Mouse (Mus musculus): ENCODE measurements around the gene Man2a2. TPM values are rescaled to one million over a fixed set of nuclear protein-coding genes. Genes with fewer than 3 reads are reported as not detected.
A peak's percentile ranks its signal among the peaks of the same experiment; 100 is the strongest.
"Not testable (repeated sequence)": the region's sequence is repeated elsewhere in the genome, so short reads cannot be mapped to it uniquely, and the experiment has no call there.

Man2a2 gene
- polyA plus RNA-seq, 1 experiment from 2014 or later = 23.1 TPM

DNA sequence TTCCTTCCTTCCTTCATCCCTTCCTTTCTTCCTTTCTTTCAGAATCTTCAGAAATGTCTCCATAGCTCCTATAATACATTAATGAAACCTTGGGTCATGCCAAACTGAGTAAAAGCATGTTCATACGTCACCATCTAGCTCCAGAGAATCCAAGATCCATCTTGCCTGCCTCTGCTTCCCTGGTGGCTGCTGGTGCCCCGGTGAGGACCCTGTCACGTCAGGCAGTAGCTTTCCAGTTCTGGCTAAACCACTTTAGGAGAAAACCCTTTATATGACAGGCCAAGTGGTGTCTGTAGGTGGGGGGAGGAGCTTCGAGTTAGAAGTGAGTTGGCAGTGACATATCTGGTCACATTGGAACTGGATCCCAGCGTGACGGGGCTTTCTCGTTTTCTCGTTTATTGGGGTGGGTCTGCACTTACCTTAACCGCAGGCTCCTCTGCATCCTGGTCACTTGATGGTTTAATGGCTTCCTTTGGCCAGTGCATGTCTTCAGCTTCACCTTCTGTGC lies 34.1 kb upstream of the Man2a2 start, which contains the start of gene Furin:
Gene Furin, minus strand, starts transcription at position 249 of the 508 bp plus-strand sequence.
- WGBS = 60% methylated on average over 9 of the region's 9 CpGs
- no peak for DNase-seq (ENCODE audit: low spot score)
- no peak within 1 kb of the TSS for H3K4me3 ChIP-seq
- H3K9me3 ChIP-seq (replicated peaks) = no peaks in the 10 kb centered on the region
- H3K27ac ChIP-seq = no peak within 1 kb of the TSS
- H3K4me1 ChIP-seq = peaks cover 23% of the 10 kb centered on the region
- H3K36me3 ChIP-seq = no peaks in the 10 kb centered on the region
- H3K27me3 ChIP-seq (ENCODE audit: low read depth, poor library complexity, severe bottlenecking) = peaks cover 26% of the 10 kb centered on the region

- DNase-seq (ENCODE audit: low spot score) = no peak
- H3K4me3 ChIP-seq = no peak overlapping the region
- WGBS = 64% methylated on average over 7 of the region's 7 CpGs
- H3K36me3 ChIP-seq = no peaks in the 10 kb centered on the region
- H3K4me1 ChIP-seq = peaks cover 30% of the 10 kb centered on the region
- H3K27ac ChIP-seq = no peak overlapping the region
- H3K9me3 ChIP-seq (replicated peaks) = no peaks in the 10 kb centered on the region
- peaks cover 26% of the 10 kb centered on the region for H3K27me3 ChIP-seq (ENCODE audit: low read depth, poor library complexity, severe bottlenecking)
Observed at GRCm38 (mm10) chr7:80404101-80404894, 33.1 kb upstream of the Man2a2 start.

DNA sequence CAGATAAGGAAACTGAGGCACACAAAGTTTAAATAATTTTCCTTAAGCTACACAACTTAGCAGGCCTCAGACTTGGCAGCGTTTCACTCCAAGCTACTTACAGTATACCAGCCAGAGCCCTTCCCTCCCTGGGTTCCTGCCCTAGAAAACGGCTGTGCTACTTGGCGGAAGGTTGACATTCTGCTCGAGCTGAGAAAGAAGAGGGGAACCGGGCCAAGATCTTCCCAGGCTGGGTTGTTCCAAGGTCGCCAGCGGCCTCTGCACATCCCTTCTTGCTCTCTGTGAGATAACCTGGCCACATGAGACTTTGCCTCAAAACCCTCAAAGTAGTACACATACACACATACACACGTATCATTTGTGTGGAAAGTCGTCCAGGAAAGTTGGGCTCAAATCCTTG lies 32.4 kb upstream of the Man2a2 start:
- peaks cover 3% of the 10 kb centered on the region for H3K36me3 ChIP-seq
- H3K9me3 ChIP-seq (replicated peaks) = no peaks in the 10 kb centered on the region
- no peak overlapping the region for H3K27ac ChIP-seq
- WGBS = 56% methylated on average over 9 of the region's 9 CpGs
- H3K27me3 ChIP-seq (ENCODE audit: low read depth, poor library complexity, severe bottlenecking) = peaks cover 26% of the 10 kb centered on the region
- DNase-seq (ENCODE audit: low spot score) = no peak
- H3K4me1 ChIP-seq = peaks cover 38% of the 10 kb centered on the region
- peak overlapping the region; percentile 96; the same call in 1 of the 2 replicates for H3K4me3 ChIP-seq

GRCm38 (mm10) chr7:80402651-80403321 lies 31.6 kb upstream of the Man2a2 start:
- peak; percentile 80 for DNase-seq (ENCODE audit: low spot score)
- peaks cover 26% of the 10 kb centered on the region for H3K27me3 ChIP-seq (ENCODE audit: low read depth, poor library complexity, severe bottlenecking)
- peaks cover 41% of the 10 kb centered on the region for H3K4me1 ChIP-seq
- peaks cover 11% of the 10 kb centered on the region for H3K36me3 ChIP-seq
- H3K27ac ChIP-seq = peak overlapping the region; percentile 96
- no peaks in the 10 kb centered on the region for H3K9me3 ChIP-seq (replicated peaks)
- WGBS = 16% methylated on average over 90 of the region's 92 CpGs
- peak overlapping the region; percentile 96 for H3K4me3 ChIP-seq

- Histone ChIP-seq H3K4me1 (peaks cover 39% of the 10 kb centered on the region), H3K27ac (peak overlapping the region; percentile 96), H3K27me3 (ENCODE audit: low read depth, poor library complexity, severe bottlenecking) (peaks cover 26% of the 10 kb centered on the region), H3K4me3 (peak overlapping the region; percentile 96), H3K9me3 (replicated peaks) (no peaks in the 10 kb centered on the region), H3K36me3 (peaks cover 18% of the 10 kb centered on the region)
- peak; percentile 71 for DNase-seq (ENCODE audit: low spot score)
- 4% methylated on average over 101 of the region's 102 CpGs for WGBS
Observed at GRCm38 (mm10) chr7:80401860-80402641, 30.9 kb upstream of the Man2a2 start.

GRCm38 (mm10) chr7:80401041-80401859 lies 30.1 kb upstream of the Man2a2 start:
- peaks cover 26% of the 10 kb centered on the region for H3K27me3 ChIP-seq (ENCODE audit: low read depth, poor library complexity, severe bottlenecking)
- H3K4me1 ChIP-seq = peaks cover 37% of the 10 kb centered on the region
- DNase-seq (ENCODE audit: low spot score) = no peak
- peak overlapping the region; percentile 96 for H3K27ac ChIP-seq
- 15% methylated on average over 5 of the region's 5 CpGs for WGBS
- no peaks in the 10 kb centered on the region for H3K9me3 ChIP-seq (replicated peaks)
- peaks cover 26% of the 10 kb centered on the region for H3K36me3 ChIP-seq
- peak overlapping the region; percentile 96 for H3K4me3 ChIP-seq

DNA sequence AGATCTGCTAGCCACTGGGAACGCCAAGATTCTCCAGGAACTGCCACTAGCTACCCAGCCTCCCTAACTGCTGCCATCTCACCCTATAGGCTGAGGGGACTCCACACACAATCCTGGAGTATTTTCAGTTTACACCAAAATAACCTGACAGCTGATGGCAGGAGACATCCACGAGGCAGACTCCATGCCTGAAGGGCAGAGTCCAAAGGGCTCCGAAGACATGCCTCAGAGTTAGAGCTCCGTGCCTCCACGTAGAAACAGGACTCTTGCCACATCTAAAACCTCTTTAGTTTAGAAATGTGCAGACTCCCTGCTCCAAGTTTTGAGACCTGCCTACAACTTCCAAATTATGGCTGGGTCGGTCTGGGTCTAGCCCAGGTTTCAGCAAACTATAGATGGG lies 29.4 kb upstream of the Man2a2 start:
- no peak for DNase-seq (ENCODE audit: low spot score)
- Histone ChIP-seq H3K27me3 (ENCODE audit: low read depth, poor library complexity, severe bottlenecking) (peaks cover 21% of the 10 kb centered on the region), H3K9me3 (replicated peaks) (no peaks in the 10 kb centered on the region), H3K4me1 (peaks cover 37% of the 10 kb centered on the region), H3K4me3 (peak overlapping the region; percentile 96), H3K27ac (peak overlapping the region; percentile 96), H3K36me3 (peaks cover 31% of the 10 kb centered on the region)
- 79% methylated on average over 6 of the region's 6 CpGs for WGBS

DNA sequence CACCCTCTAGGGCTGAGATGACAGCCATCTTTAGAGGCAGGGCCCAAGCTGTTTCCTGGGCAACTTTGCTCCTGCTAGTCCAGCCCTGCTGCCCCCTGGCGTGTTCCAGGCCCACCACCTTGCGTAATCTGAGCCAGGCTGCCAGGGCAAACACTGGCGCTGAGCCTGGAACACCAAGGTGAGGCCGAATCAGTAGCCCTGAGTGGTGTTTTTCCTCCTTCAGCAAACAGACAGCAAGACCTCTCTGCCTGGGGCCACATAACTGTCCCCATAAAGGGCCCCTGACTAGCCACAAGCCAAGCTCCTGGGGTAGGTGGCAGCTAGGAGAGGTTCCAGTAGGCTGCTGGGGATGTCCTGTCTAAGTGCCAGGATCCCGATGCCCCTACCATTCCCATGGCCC lies 28.9 kb upstream of the Man2a2 start:
- peak overlapping the region; percentile 11; the same call in 1 of the 2 replicates for H3K4me3 ChIP-seq

GRCm38 (mm10) chr7:80398654-80399444 lies 27.7 kb upstream of the Man2a2 start:
- H3K36me3 ChIP-seq = peaks cover 45% of the 10 kb centered on the region
- peaks cover 37% of the 10 kb centered on the region for H3K4me1 ChIP-seq
- no peak for DNase-seq (ENCODE audit: low spot score)
- no peak overlapping the region for H3K4me3 ChIP-seq
- peak overlapping the region; percentile 54 for H3K27ac ChIP-seq
- WGBS = 73% methylated on average over 9 of the region's 9 CpGs
- 0 out of 2 replicates have a peak, but pooled peaks cover 5% of the 10 kb centered on the region for H3K27me3 ChIP-seq (ENCODE audit: low read depth, poor library complexity, severe bottlenecking)
- H3K9me3 ChIP-seq (replicated peaks) = no peaks in the 10 kb centered on the region

More for the DNA sequence above, 28.9 kb upstream of the Man2a2 start:
- Histone ChIP-seq H3K4me1 (peaks cover 37% of the 10 kb centered on the region), H3K27ac (peak overlapping the region; percentile 96; the same call in 1 of the 2 replicates), H3K27me3 (ENCODE audit: low read depth, poor library complexity, severe bottlenecking) (peaks cover 16% of the 10 kb centered on the region), H3K9me3 (replicated peaks) (no peaks in the 10 kb centered on the region), H3K36me3 (peaks cover 36% of the 10 kb centered on the region)
- 50% methylated on average over 5 of the region's 5 CpGs for WGBS
- no peak for DNase-seq (ENCODE audit: low spot score)

DNA sequence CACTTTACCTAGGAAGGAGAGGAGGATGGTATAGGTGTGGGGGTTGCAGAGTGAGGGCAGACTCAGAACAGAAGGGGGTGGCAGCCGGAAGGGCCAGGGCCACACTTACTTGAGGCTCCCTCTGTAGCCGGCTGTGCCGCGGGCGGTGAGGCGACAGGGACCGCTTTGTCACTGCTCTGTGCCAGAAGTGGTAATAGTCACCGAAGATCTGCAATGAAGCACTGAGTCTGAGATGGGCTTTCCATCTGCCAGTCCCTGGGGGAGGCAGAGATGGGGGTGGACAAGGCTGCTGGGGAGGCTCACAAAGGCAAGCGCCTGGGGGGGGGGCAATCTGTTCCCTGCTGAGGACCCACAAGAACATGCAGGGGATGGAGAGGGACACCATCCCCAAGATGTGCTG lies 26.8 kb upstream of the Man2a2 start:
- Histone ChIP-seq H3K27ac (no peak overlapping the region; the same call in 1 of the 2 replicates), H3K4me3 (no peak overlapping the region)
- DNase-seq (ENCODE audit: low spot score) = no peak

GRCm38 (mm10) chr7:80396427-80396826 lies 25.3 kb upstream of the Man2a2 start:
- H3K36me3 ChIP-seq = peaks cover 69% of the 10 kb centered on the region
- H3K4me3 ChIP-seq; H3K27ac ChIP-seq; H3K27me3 ChIP-seq (ENCODE audit: low read depth, poor library complexity, severe bottlenecking); DNase-seq (ENCODE audit: low spot score); H3K9me3 ChIP-seq (replicated peaks): not testable (repeated sequence)
- WGBS = 93% methylated on average over 4 of the region's 4 CpGs
- peaks cover 30% of the 10 kb centered on the region for H3K4me1 ChIP-seq

More for the DNA sequence above, 26.8 kb upstream of the Man2a2 start:
- Histone ChIP-seq H3K36me3 (peaks cover 54% of the 10 kb centered on the region), H3K4me1 (peaks cover 37% of the 10 kb centered on the region), H3K27me3 (ENCODE audit: low read depth, poor library complexity, severe bottlenecking) (no peaks in the 10 kb centered on the region), H3K9me3 (replicated peaks) (no peaks in the 10 kb centered on the region)
- 93% methylated on average over 9 of the region's 9 CpGs for WGBS

Data from limb, embryonic 10.5 days (tissue).